Mouse (Mus musculus) limb, embryonic 11.5 days (tissue): ENCODE measurements around the gene Gm20518. TPM values are rescaled to one million over a fixed set of nuclear protein-coding genes. Genes with fewer than 3 reads are reported as not detected.

Experiments
- ATAC-seq: fragments of 200-750 bp; cut with Nextera tagmentation; 2 replicates; pipeline ENCODE4 v1.8.0; 2017; ENCODE audit warnings: low read depth; ENCODE audit not compliant: insufficient number of reproducible peaks, low FRiP score, low TSS enrichment
- DNase-seq: peaks from one replicate; pipeline ENCODE4 v3.0.0-alpha.2; 2015; ENCODE audit warnings: low spot score
- H3K27ac ChIP-seq: fragments of 300-500 bp; sonication (generic); replicated peaks from 2 replicates; pipeline ENCODE4 v1.5.1; 2014; ENCODE audit warnings: low read depth, mild to moderate bottlenecking, low read length
- H3K27me3 ChIP-seq: fragments of 300-500 bp; sonication (generic); 2 replicates; pipeline ENCODE4 v1.6.1; 2014; ENCODE audit warnings: mild to moderate bottlenecking, low read length, mixed read lengths; ENCODE audit not compliant: control insufficient read depth, insufficient read depth
- H3K36me3 ChIP-seq: fragments of 300-500 bp; sonication (generic); 2 replicates; pipeline ENCODE4 v1.6.1; 2014; ENCODE audit warnings: mild to moderate bottlenecking, low read length, moderate library complexity, mixed read lengths; ENCODE audit not compliant: control insufficient read depth, insufficient read depth
- H3K4me1 ChIP-seq: fragments of 300-500 bp; sonication (generic); 2 replicates; pipeline ENCODE4 v1.6.1; 2014; ENCODE audit warnings: low read length, mixed read lengths; ENCODE audit not compliant: control insufficient read depth, insufficient read depth
- H3K4me2 ChIP-seq: fragments of 300-500 bp; sonication (generic); 2 replicates; pipeline ENCODE4 v1.6.1; 2014; ENCODE audit warnings: low read depth, mild to moderate bottlenecking, moderate library complexity; ENCODE audit not compliant: severe bottlenecking
- H3K4me3 ChIP-seq: fragments of 300-500 bp; sonication (generic); 2 replicates; pipeline ENCODE4 v1.5.1; 2014; ENCODE audit warnings: low read depth, low read length
- H3K9ac ChIP-seq: fragments of 300-500 bp; sonication (generic); 2 replicates; pipeline ENCODE4 v1.6.1; 2014; ENCODE audit warnings: mild to moderate bottlenecking, low read length
- H3K9me3 ChIP-seq: fragments of 300-500 bp; sonication (generic); 2 replicates; pipeline ENCODE4 v1.6.1; 2016; ENCODE audit warnings: low read length; ENCODE audit not compliant: control insufficient read depth
- WGBS: fragments of 180-500 bp; shearing (Covaris S2); extraction: QIAGEN DNeasy Blood & Tissue Kit; methylation state at CpG from one replicate; pipeline ENCODE4 v1.1.7; 2014; 5-methylcytosine and 5-hydroxymethylcytosine counted together
- polyA plus RNA-seq: library from polyadenylated mRNA; unstranded; fragments of >200 nt; fragmentation: Nextera tagmentation; extraction: Ambion mirVana; gene quantifications from 2 replicates; pipeline ENCODE4 v1.2.1, GENCODE M21; 2014

Gm20518 gene
- 0.48 TPM in 1 of 2 replicates, not detected in the other for polyA plus RNA-seq

DNA sequence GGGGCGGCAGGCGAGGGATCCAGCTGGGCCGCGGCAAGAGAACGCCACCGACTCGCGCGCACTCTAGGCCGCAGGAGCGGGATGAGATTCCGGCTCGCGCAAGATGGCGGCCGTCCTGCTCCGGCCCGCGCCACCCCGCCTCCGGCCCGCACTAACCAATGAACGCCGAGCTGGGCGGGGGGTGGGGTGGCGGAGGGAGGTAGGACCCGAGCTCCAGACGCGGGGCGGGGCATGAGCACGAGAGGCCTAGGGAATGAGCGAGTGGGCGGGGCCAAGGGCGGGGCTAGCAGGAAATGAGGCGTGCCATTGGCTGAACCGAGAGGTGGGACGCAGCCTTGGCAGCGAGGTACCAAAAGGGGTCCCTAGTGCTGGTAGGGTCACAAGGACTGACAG is at the start of gene Gm20518:
Gene Gm20518 (minus strand): TSS at position 105 of the 393 bp plus-strand sequence.
- Histone ChIP-seq H3K27me3 (no peaks in the 10 kb centered on the region), H3K4me1 (peaks cover 13% of the 10 kb centered on the region), H3K9ac (peak within 1 kb of the TSS; percentile 92), H3K4me3 (peak within 1 kb of the TSS; percentile 91), H3K4me2 (peak within 1 kb of the TSS; percentile 85), H3K9me3 (no peaks in the 10 kb centered on the region), H3K27ac (peak within 1 kb of the TSS; percentile 85), H3K36me3 (no peaks in the 10 kb centered on the region)
- WGBS, result under 1% methylated on average over 38 of the region's 38 CpGs
- ATAC-seq, result peak; percentile 97
- peak; percentile 100 for DNase-seq

DNA sequence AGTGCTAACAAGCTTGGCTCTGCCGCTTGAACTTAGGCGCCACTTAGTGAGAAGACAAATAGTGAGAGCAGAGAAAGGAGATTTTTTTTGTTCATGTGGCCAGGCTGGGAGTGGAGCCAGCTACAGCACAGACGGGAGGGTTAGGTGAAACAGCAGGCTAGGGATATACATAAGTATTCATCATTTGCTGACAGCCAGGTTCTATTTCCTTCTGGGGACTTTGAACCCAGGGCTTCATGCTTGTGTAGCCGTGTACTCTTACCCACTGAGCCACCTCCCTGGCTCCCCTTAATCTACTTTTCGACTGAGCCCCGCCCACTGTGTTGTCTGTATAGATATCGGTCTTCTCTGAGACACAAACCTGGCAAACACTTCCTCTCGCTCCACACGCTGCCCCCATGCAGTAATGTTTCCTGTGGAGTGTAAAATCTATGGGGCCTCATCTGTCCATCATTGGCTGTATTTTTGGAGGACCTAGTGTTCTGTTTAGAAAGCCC is 47.8 kb upstream of the Gm20518 start:
- Histone ChIP-seq H3K4me3 (no peak overlapping the region), H3K36me3 (no peaks in the 10 kb centered on the region), H3K27ac (no peak overlapping the region), H3K4me2 (no peak overlapping the region), H3K9me3 (no peaks in the 10 kb centered on the region), H3K27me3 (no peaks in the 10 kb centered on the region), H3K4me1 (no peaks in the 10 kb centered on the region), H3K9ac (no peak overlapping the region)
- WGBS, result 73% methylated on average over 9 of the region's 9 CpGs
- DNase-seq (no peak), ATAC-seq (no peak)

DNA sequence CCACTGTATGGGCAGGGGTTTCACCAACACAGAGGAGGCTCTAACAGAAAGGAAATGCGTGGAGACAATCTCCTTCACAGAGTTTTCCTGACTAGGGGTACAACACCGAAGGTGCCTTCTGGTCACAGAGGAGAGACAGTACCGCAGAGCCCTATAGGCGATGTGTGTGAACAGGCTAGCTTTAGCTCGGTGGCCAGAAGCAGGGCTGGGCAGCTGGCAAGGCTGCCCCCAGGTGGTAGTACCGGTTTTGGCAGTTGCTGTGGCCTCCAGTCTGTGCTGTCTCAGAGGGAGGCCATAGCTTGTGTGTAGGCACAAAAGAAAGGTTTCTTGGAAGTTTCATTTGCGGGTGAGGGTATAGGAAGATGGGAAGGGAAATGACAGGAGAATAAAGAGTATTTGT is 47.4 kb upstream of the Gm20518 start:
- 0 out of 2 replicates have a peak, but pooled peaks have one; percentile 54 for ATAC-seq

DNA sequence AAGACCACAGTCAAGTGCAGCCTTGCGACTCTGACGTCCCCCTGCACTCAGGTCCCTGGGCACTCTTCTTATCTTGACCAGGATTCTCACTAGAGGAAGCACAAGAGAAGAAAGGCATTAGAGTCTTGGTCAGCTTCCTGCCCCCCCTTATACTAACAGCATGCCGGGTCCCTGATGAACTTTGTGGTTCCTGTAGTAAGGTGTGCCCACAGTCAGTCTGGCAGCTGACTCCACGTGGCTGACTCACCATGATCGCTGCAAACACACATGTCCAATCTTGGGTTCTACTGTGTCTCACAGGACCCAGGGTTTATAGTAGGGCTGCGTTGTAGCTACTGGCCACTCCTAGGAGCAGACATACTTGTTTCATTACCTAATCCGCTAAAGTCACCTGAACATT is 46.7 kb upstream of the Gm20518 start:
- Histone ChIP-seq H3K9ac (no peak overlapping the region), H3K36me3 (no peaks in the 10 kb centered on the region), H3K4me1 (no peaks in the 10 kb centered on the region), H3K27me3 (no peaks in the 10 kb centered on the region), H3K4me3 (no peak overlapping the region), H3K4me2 (no peak overlapping the region), H3K9me3 (no peaks in the 10 kb centered on the region), H3K27ac (no peak overlapping the region)
- DNase-seq (no peak), ATAC-seq (no peak)
- WGBS, result 78% methylated on average over 7 of the region's 7 CpGs

More for the DNA sequence above, 47.4 kb upstream of the Gm20518 start:
- Histone ChIP-seq H3K4me2 (no peak overlapping the region), H3K9me3 (no peaks in the 10 kb centered on the region), H3K27me3 (no peaks in the 10 kb centered on the region), H3K4me1 (no peaks in the 10 kb centered on the region), H3K9ac (no peak overlapping the region), H3K36me3 (no peaks in the 10 kb centered on the region), H3K4me3 (no peak overlapping the region), H3K27ac (no peak overlapping the region)
- peak; percentile 77 for DNase-seq
- 13% methylated on average over 7 of the region's 7 CpGs for WGBS

DNA sequence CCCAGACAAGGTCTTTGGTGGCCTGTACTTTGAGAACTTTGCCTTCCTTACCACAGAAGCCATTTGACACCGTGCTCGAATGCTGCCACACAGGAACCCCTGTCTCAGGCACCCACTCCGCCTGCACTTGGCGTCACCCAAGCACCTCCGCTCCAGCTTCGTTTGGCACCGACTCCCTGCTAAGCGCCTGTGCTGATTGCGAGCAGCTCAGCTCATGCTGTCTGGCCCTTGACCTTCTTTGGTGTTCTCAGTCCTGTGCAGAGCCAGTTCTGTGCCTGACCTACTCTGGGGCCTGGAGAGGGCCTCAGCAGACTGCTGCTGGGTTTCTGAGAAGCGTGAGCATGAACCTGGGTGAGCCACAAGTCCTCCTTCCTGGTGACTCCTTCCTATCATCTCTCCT is 45.3 kb upstream of the Gm20518 start:
- Histone ChIP-seq H3K27ac (no peak overlapping the region), H3K4me2 (no peak overlapping the region), H3K4me3 (no peak overlapping the region), H3K36me3 (no peaks in the 10 kb centered on the region), H3K9ac (no peak overlapping the region), H3K4me1 (no peaks in the 10 kb centered on the region), H3K9me3 (no peaks in the 10 kb centered on the region), H3K27me3 (no peaks in the 10 kb centered on the region)
- ATAC-seq, result no peak
- no peak for DNase-seq
- 80% methylated on average over 10 of the region's 10 CpGs for WGBS

DNA sequence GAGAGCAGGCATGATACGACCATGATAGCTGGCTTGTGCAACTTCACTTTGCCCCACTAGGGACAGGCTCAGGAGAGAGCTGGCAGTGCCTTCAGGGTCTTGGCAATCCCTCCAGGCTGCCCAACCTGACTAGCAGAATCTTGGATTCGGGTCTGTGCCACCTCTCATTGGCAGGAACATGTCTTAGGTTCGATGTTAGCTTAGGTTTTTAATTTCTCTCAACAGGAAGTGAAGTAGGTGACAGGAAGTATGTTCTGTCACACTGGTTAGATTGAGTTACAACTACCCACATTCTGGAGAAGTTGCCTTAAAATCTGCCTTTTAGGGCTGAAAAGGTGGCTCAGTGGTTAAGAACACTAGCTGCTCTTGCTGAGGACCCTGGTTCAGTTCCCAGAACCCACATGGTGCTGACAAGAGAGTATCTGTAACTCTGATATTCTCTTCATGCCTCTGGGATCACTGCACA is 43.0 kb upstream of the Gm20518 start:
- Histone ChIP-seq H3K27me3 (no peaks in the 10 kb centered on the region), H3K36me3 (no peaks in the 10 kb centered on the region), H3K4me1 (no peaks in the 10 kb centered on the region), H3K4me3 (no peak overlapping the region), H3K9me3 (no peaks in the 10 kb centered on the region), H3K27ac (no peak overlapping the region), H3K4me2 (no peak overlapping the region), H3K9ac (no peak overlapping the region)
- no peak for ATAC-seq
- WGBS, result 65% methylated on average over 3 of the region's 3 CpGs
- no peak for DNase-seq

DNA sequence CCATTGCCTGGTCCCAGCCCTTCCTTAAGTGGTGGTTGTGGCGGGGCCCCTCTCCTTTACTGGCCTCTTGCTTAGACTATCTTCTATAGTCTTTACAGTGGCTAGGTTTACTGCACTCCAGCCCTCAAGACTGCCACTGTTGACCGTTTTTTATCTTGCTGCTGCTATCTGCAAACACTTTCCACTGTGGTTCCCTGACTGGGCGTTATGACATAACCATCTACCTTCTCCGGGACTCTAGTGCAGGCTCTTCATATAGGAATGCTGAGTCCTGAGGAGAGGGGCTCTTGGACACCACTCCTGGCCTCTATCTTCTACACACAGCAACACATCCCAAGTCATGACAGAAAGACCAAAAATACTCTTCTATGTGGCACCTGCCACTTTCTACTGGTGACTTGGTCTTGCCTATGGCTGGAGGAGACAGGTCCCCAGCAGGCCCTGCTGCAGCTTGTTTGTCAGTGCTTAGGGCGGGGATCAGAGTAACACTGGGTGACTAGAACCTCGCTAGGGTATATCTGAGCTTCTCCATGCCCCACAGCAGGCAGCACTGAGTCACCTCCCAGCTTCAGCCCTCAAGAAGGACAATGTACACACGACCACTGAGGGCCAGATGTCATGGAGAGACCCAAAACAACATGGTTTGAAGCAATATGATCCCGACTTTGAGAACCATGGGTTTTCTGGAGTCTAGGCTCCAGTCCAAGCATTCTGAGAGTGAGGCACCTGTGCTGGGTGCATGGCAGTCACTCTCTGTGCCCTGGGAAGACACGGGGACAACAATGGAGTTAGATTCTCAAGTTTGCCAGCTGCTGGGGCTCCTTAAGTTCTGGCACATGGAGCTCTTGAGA is 42.3 kb upstream of the Gm20518 start:
- no peak overlapping the region for H3K4me2 ChIP-seq
- H3K9ac ChIP-seq, result no peak overlapping the region
- DNase-seq (no peak), ATAC-seq (no peak)
- 72% methylated on average over 9 of the region's 9 CpGs for WGBS
- H3K27me3 ChIP-seq, result no peaks in the 10 kb centered on the region
- no peaks in the 10 kb centered on the region for H3K9me3 ChIP-seq
- H3K36me3 ChIP-seq, result no peaks in the 10 kb centered on the region
- H3K4me1 ChIP-seq, result no peaks in the 10 kb centered on the region
- H3K4me3 ChIP-seq, result no peak overlapping the region
- no peak overlapping the region for H3K27ac ChIP-seq

DNA sequence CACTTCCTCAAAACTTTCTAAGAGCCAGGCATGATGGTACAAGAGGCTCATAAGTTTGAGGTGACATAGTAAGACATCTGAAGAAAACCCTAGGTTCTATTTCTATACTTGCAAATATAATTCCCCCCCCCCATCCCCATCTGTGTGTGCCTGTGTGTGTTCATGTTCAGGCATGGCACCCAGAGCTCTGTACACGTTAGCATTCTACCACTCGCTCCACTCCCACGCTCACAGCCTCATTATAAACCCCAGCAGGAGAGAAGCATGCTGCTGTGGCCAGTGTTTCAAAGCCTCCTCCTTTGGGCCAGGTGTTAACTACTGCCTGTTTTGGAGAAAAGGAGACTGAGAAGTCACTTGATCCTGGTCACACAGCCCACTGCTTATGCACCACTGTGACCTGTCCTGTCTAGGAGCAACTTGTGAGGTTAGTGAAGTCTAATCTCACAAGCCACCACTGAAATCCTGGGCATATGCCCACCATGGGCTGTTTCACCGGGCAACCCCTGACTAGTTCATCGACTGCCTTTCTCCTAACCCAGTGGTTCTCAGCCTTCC is 40.5 kb upstream of the Gm20518 start:
- ATAC-seq, result no peak
- Histone ChIP-seq H3K4me3 (no peak overlapping the region), H3K4me1 (peaks cover 4% of the 10 kb centered on the region), H3K27me3 (no peaks in the 10 kb centered on the region), H3K27ac (no peak overlapping the region), H3K36me3 (no peaks in the 10 kb centered on the region), H3K9me3 (no peaks in the 10 kb centered on the region), H3K4me2 (no peak overlapping the region), H3K9ac (no peak overlapping the region)
- DNase-seq, result no peak
- 71% methylated on average over 5 of the region's 5 CpGs for WGBS
